Mouse (Mus musculus) bone marrow macrophage, adult 2 months (primary cell): ENCODE results near the gene Lamp1.

ENCODE experiments used
- CTCF ChIP-seq: IDR thresholded peaks from 2 replicates; pipeline ENCODE4 v1.5.1; 2012; ENCODE audit warnings: low read depth, mild to moderate bottlenecking, low read length, moderate library complexity
- POLR2A ChIP-seq: IDR thresholded peaks from 2 replicates; pipeline ENCODE4 v1.6.1; 2012; ENCODE audit warnings: mild to moderate bottlenecking, low read depth, low read length, borderline replicate concordance

DNA sequence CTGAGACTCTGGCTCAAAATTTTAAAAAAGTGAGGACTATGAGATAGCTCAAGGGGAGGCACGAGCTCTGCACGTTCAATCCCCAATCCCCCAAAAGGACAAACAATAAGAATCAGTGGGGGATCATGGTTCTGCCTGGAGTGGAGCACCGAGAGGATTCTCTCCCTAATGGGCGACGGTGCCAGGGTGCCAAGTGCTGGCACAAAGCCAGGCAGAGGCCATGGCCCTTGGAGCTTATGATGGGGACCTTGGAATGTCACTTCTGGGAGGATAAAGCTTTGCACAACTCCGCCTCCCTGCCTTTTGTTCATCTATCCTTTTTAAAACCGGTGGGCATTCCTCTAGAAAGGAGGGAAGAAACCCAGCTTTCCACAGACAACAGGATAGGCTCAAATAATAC is 28.7 kb downstream of the Lamp1 start:
- TF ChIP-seq CTCF (no peak), POLR2A (no peak)
